Mouse (Mus musculus) stomach, embryonic 15.5 days (tissue): ENCODE measurements at regions not wholly inside any gene's neighbourhood (a gene's known extent, or its start where the extent isn't known, plus 50 kb on each side); places are given as distances from the start of the nearest gene placed in this dataset.
A peak's percentile ranks its signal among the peaks of the same experiment; 100 is the strongest.

Experiments used
- ATAC-seq: fragments of 200-750 bp; cut with Nextera tagmentation; 2 replicates; pipeline ENCODE4 v1.8.0; 2017; ENCODE audit warnings: low read depth, moderate number of reproducible peaks, moderate TSS enrichment; ENCODE audit not compliant: insufficient read depth, low FRiP score
- H3K27ac ChIP-seq: fragments of 300-500 bp; sonication (generic); 2 replicates; pipeline ENCODE4 v1.5.1; 2015; ENCODE audit warnings: mild to moderate bottlenecking, inconsistent platforms
- H3K27me3 ChIP-seq: fragments of 300-500 bp; sonication (generic); replicated peaks from 2 replicates; pipeline ENCODE4 v1.6.1; 2015; ENCODE audit warnings: inconsistent platforms
- H3K36me3 ChIP-seq: fragments of 300-500 bp; sonication (generic); 2 replicates; pipeline ENCODE4 v1.6.1; 2015; ENCODE audit warnings: inconsistent platforms
- H3K4me1 ChIP-seq: fragments of 300-500 bp; sonication (generic); 2 replicates; pipeline ENCODE4 v1.6.1; 2015; ENCODE audit warnings: inconsistent platforms
- H3K4me2 ChIP-seq: fragments of 300-500 bp; sonication (generic); 2 replicates; pipeline ENCODE4 v1.6.1; 2015; ENCODE audit warnings: mild to moderate bottlenecking, inconsistent platforms
- H3K4me3 ChIP-seq: fragments of 300-500 bp; sonication (generic); replicated peaks from 2 replicates; pipeline ENCODE4 v1.5.1; 2015; ENCODE audit warnings: inconsistent platforms
- H3K9ac ChIP-seq: fragments of 300-500 bp; sonication (generic); 2 replicates; pipeline ENCODE4 v1.6.1; 2015; ENCODE audit warnings: inconsistent platforms
- H3K9me3 ChIP-seq: fragments of 300-500 bp; sonication (generic); 2 replicates; pipeline ENCODE4 v1.6.1; 2016; ENCODE audit warnings: inconsistent platforms
- WGBS: fragments of 180-500 bp; shearing (Covaris S2); methylation state at CpG from one replicate; pipeline ENCODE4 v1.1.7; 2015; 5-methylcytosine and 5-hydroxymethylcytosine counted together

GRCm38 (mm10) chr14:76703373-76703764 lies 146.7 kb upstream of the Serp2 start:
- no peak overlapping the region for H3K27ac ChIP-seq
- no peak overlapping the region for H3K9ac ChIP-seq
- H3K9me3 ChIP-seq = no peaks in the 10 kb centered on the region
- no peaks in the 10 kb centered on the region for H3K27me3 ChIP-seq
- peaks cover 20% of the 10 kb centered on the region for H3K4me1 ChIP-seq
- H3K4me3 ChIP-seq = no peak overlapping the region
- no peak for ATAC-seq
- H3K4me2 ChIP-seq = no peak overlapping the region
- WGBS = 75% methylated on average over 7 of the region's 7 CpGs
- no peaks in the 10 kb centered on the region for H3K36me3 ChIP-seq

- Histone ChIP-seq H3K4me1 (peaks cover 26% of the 10 kb centered on the region), H3K27ac (no peak overlapping the region), H3K27me3 (no peaks in the 10 kb centered on the region), H3K4me3 (no peak overlapping the region), H3K9me3 (no peaks in the 10 kb centered on the region), H3K36me3 (no peaks in the 10 kb centered on the region), H3K4me2 (no peak overlapping the region), H3K9ac (no peak overlapping the region)
- no peak for ATAC-seq
- WGBS = 45% methylated on average over 8 of the region's 8 CpGs
Measured at GRCm38 (mm10) chr14:76702709-76703372, 146.2 kb upstream of the Serp2 start.

- Histone ChIP-seq H3K27ac (no peak overlapping the region), H3K9me3 (no peaks in the 10 kb centered on the region), H3K4me1 (peaks cover 26% of the 10 kb centered on the region), H3K36me3 (no peaks in the 10 kb centered on the region), H3K27me3 (no peaks in the 10 kb centered on the region), H3K4me3 (no peak overlapping the region), H3K4me2 (no peak overlapping the region), H3K9ac (no peak overlapping the region)
- WGBS = 62% methylated on average over 14 of the region's 14 CpGs
- no peak for ATAC-seq
Measured at GRCm38 (mm10) chr14:76701911-76702708, 145.4 kb upstream of the Serp2 start.

DNA sequence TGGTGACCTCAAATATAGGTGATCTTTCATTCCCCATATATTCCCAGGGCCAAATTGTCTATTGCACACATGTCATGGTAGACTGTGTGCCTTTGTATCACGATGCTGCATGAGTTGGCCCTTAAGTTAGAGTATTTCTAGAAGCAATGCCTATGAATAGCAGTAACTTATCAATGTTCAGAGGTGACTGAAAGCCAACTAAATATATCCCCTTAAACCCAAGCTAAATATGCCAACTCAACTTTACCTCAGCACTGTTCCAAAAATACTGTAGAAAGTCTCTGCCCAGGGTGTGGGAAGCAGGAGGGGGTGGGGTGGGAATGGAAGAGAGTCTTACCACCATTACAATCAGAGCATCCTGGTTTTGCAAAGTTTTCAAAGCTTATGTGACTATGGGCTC lies 144.6 kb upstream of the Serp2 start:
- H3K27me3 ChIP-seq = no peaks in the 10 kb centered on the region
- H3K9ac ChIP-seq = no peak overlapping the region
- no peaks in the 10 kb centered on the region for H3K36me3 ChIP-seq
- H3K27ac ChIP-seq = no peak overlapping the region
- H3K4me3 ChIP-seq = no peak overlapping the region
- no peak for ATAC-seq
- peaks cover 26% of the 10 kb centered on the region for H3K4me1 ChIP-seq
- 87% methylated on average over 1 of the region's 1 CpGs for WGBS
- no peak overlapping the region for H3K4me2 ChIP-seq
- no peaks in the 10 kb centered on the region for H3K9me3 ChIP-seq

GRCm38 (mm10) chr14:76700796-76701195 lies 144.1 kb upstream of the Serp2 start:
- H3K4me3 ChIP-seq = no peak overlapping the region
- H3K9me3 ChIP-seq = no peaks in the 10 kb centered on the region
- peaks cover 26% of the 10 kb centered on the region for H3K4me1 ChIP-seq
- H3K27ac ChIP-seq = no peak overlapping the region
- H3K4me2 ChIP-seq = no peak overlapping the region
- H3K9ac ChIP-seq = no peak overlapping the region
- WGBS = 77% methylated on average over 3 of the region's 3 CpGs
- ATAC-seq = no peak
- H3K36me3 ChIP-seq = no peaks in the 10 kb centered on the region
- no peaks in the 10 kb centered on the region for H3K27me3 ChIP-seq

GRCm38 (mm10) chr14:76700190-76700589 lies 143.5 kb upstream of the Serp2 start:
- H3K4me3 ChIP-seq = no peak overlapping the region
- H3K9me3 ChIP-seq = no peaks in the 10 kb centered on the region
- H3K27ac ChIP-seq = no peak overlapping the region
- no peaks in the 10 kb centered on the region for H3K36me3 ChIP-seq
- H3K9ac ChIP-seq = no peak overlapping the region
- no peak overlapping the region for H3K4me2 ChIP-seq
- H3K27me3 ChIP-seq = no peaks in the 10 kb centered on the region
- H3K4me1 ChIP-seq = peaks cover 26% of the 10 kb centered on the region
- no peak for ATAC-seq
- 85% methylated on average over 4 of the region's 4 CpGs for WGBS

GRCm38 (mm10) chr14:76698718-76699402 lies 142.2 kb upstream of the Serp2 start:
- Histone ChIP-seq H3K9me3 (no peaks in the 10 kb centered on the region), H3K9ac (no peak overlapping the region), H3K4me1 (peaks cover 33% of the 10 kb centered on the region), H3K4me3 (no peak overlapping the region), H3K27me3 (no peaks in the 10 kb centered on the region), H3K36me3 (no peaks in the 10 kb centered on the region), H3K4me2 (no peak overlapping the region), H3K27ac (peak overlapping the region; percentile 77)
- WGBS = 32% methylated on average over 4 of the region's 4 CpGs
- peak; percentile 74 for ATAC-seq

- H3K9ac ChIP-seq = no peak overlapping the region
- no peaks in the 10 kb centered on the region for H3K9me3 ChIP-seq
- ATAC-seq = no peak
- whole genome bisulfite sequencing = 75% methylated on average over 4 of the region's 4 CpGs
- no peaks in the 10 kb centered on the region for H3K36me3 ChIP-seq
- H3K4me3 ChIP-seq = no peak overlapping the region
- no peaks in the 10 kb centered on the region for H3K27me3 ChIP-seq
- no peak overlapping the region; the same call in 1 of the 2 replicates for H3K27ac ChIP-seq
- H3K4me1 ChIP-seq = peaks cover 32% of the 10 kb centered on the region
- H3K4me2 ChIP-seq = no peak overlapping the region
Measured at GRCm38 (mm10) chr14:76696729-76697128, 140.0 kb upstream of the Serp2 start.

DNA sequence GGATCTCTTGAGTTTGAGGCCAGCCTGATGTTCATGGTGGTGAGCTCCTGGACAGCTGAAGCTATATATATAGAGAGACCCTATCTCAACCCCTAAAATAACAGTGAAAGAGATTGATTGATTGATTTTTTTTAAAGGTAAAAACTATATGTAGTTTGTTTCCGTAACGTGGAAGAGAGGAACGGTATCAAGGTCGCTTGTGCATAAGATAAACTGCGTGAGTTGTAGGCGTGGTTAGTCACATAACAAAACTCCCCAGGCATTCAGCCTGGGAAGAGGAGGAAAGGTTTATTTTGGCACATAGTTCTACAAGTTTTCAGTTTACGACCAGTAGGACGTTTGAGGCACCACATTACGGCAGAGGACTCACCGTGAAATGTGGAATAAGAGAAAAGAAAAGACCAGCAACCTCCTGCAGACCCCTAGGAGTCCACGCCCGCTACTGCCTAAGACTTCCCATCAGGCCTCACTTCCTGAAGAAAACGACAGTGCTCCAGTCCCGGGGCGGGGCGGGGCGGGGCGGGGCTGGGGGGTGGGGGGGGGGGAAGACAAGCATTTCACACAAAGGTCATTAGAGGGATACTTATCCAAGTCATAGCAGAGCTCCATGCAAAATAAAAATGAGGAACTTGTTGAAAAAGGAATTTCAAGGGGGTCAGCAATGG lies 139.1 kb upstream of the Serp2 start:
- H3K27me3 ChIP-seq = no peaks in the 10 kb centered on the region
- peaks cover 32% of the 10 kb centered on the region for H3K4me1 ChIP-seq
- H3K27ac ChIP-seq = peak overlapping the region; percentile 13
- H3K9ac ChIP-seq = no peak overlapping the region
- no peak for ATAC-seq
- no peak overlapping the region for H3K4me2 ChIP-seq
- H3K9me3 ChIP-seq = no peaks in the 10 kb centered on the region
- 41% methylated on average over 18 of the region's 18 CpGs for WGBS
- no peaks in the 10 kb centered on the region for H3K36me3 ChIP-seq
- no peak overlapping the region for H3K4me3 ChIP-seq

- Histone ChIP-seq H3K36me3 (no peaks in the 10 kb centered on the region), H3K9ac (no peak overlapping the region), H3K4me1 (peaks cover 32% of the 10 kb centered on the region), H3K9me3 (no peaks in the 10 kb centered on the region), H3K4me2 (no peak overlapping the region), H3K27me3 (no peaks in the 10 kb centered on the region), H3K4me3 (no peak overlapping the region), H3K27ac (no peak overlapping the region)
- WGBS = 72% methylated on average over 8 of the region's 8 CpGs
- no peak for ATAC-seq
Measured at GRCm38 (mm10) chr14:76694894-76695293, 138.2 kb upstream of the Serp2 start.

DNA sequence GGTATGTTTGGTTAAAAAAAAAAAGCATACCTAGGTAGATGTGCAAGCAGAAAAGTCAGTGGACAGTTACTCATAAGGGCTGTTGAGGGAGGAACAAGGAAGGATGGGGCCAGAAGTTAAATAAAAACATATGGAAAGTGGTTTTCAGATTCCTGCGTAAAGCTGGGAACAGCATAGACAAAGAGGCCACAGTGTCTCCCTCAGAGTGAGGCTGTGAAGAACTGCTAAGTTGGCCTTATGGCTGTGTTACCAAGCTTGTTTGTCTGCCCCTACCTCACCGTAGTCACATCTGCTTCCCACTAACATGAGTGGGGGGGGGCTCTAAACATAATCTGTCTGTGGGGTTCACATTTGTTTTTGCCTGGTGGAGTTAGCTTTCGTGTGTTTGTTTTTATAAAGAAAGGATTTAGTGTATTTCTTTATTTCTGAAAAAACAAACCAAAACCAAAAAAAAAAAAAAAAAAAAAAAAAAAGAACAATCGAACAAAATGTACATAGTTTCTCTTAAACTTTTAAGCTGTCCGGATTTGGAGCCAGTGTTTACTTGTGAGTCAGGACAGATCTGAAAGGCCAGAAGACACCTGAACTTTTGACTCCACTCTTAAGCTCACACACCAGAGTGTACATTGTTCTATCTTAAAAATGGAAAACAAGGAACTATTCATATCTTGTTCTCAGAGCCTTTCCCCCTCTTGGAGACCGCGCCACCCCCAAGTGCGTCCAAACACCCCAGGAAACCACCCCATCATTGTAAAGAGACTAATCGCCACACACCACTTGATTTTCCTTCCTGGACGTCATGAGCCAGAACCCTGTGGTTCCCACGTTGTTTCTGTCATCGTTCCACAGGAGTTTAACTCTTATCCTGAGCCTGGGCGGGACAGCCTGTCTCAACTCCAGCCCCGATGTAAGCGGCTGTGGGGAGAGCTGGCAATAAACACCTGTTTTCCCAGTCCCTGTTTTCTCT lies 136.9 kb upstream of the Serp2 start:
- no peak overlapping the region for H3K4me2 ChIP-seq
- no peaks in the 10 kb centered on the region for H3K9me3 ChIP-seq
- no peak overlapping the region for H3K9ac ChIP-seq
- H3K4me1 ChIP-seq = peaks cover 24% of the 10 kb centered on the region
- 27% methylated on average over 15 of the region's 15 CpGs for WGBS
- no peaks in the 10 kb centered on the region for H3K36me3 ChIP-seq
- H3K27me3 ChIP-seq = no peaks in the 10 kb centered on the region
- peak overlapping the region; percentile 72; the same call in 1 of the 2 replicates for H3K27ac ChIP-seq
- no peak overlapping the region for H3K4me3 ChIP-seq
- peak; percentile 51; the same call in 1 of the 2 replicates for ATAC-seq
